Mouse (Mus musculus): ENCODE data around the gene Pnpt1. TPM values are rescaled to one million over a fixed set of nuclear protein-coding genes. Genes with fewer than 3 reads are reported as not detected.

Gene Pnpt1
- polyA plus RNA-seq, 1 experiment from 2014 or later: 33.7 TPM

DNA sequence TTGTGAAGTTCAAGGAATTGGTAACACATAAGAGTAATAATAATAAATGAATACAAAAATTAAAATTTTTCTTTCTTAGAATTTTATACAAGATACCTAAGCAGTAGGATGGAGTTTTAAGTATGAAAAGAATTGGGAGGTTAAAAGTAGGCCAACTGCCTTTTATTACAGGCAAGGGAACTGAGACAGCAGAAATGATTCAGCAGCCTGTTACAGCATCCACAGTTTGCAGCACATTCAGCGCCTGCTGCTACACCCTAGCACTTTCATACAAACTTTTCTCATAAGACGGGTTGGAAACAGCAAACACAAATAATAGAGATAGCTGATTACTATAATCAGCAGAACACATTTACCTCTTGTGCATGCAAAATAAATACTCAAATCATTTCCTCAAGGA lies 79.2 kb downstream of the Pnpt1 start:
- no peak overlapping the region for H3K27ac ChIP-seq (replicated peaks; ENCODE audit: low read depth, low read length)
- H3K4me1 ChIP-seq (ENCODE audit: control insufficient read depth, insufficient read depth, low read length): no peaks in the 10 kb centered on the region
- no peaks in the 10 kb centered on the region for H3K27me3 ChIP-seq (ENCODE audit: control insufficient read depth, insufficient read depth, low read length)
- 96% methylated on average over 2 of the region's 2 CpGs for WGBS
- no peak overlapping the region for H3K9ac ChIP-seq (replicated peaks; ENCODE audit: low read length)
- H3K9me3 ChIP-seq (ENCODE audit: control insufficient read depth, low read length): no peaks in the 10 kb centered on the region
- ATAC-seq (ENCODE audit: low FRiP score, low TSS enrichment) (no peak), DNase-seq (no peak)
- H3K4me2 ChIP-seq (ENCODE audit: low read length): no peak overlapping the region
- no peak overlapping the region for H3K4me3 ChIP-seq (replicated peaks; ENCODE audit: low read depth, low read length)
- H3K36me3 ChIP-seq (ENCODE audit: control insufficient read depth, insufficient read depth, low read length): peaks cover 47% of the 10 kb centered on the region

Other genes with a start within 250 kb of the Pnpt1 start
- 58.1 and 92.7 TPM in 2 replicates for gene Ppp4r3b, start 42.1 kb downstream of the Pnpt1 start, polyA plus RNA-seq (2014; fragmentation: Nextera tagmentation; extraction: Ambion mirVana)
- 105 and 111 TPM in 2 replicates for gene Cfap36, start 116.7 kb downstream of the Pnpt1 start, polyA plus RNA-seq (2014; fragmentation: Nextera tagmentation; extraction: Ambion mirVana)
- 72.2 and 73.3 TPM in 2 replicates for gene Ccdc88a, start 242.9 kb downstream of the Pnpt1 start, polyA plus RNA-seq (2014; fragmentation: Nextera tagmentation; extraction: Ambion mirVana)

Measured in midbrain, embryonic 14.5 days (tissue).